Mouse (Mus musculus): ENCODE measurements at regions not wholly inside any gene's neighbourhood (a gene's known extent, or its start where the extent isn't known, plus 50 kb on each side); places are given as distances from the start of the nearest gene placed in this dataset.
"Not testable (repeated sequence)": the region's sequence is repeated elsewhere in the genome, so short reads cannot be mapped to it uniquely, and the experiment has no call there.

DNA sequence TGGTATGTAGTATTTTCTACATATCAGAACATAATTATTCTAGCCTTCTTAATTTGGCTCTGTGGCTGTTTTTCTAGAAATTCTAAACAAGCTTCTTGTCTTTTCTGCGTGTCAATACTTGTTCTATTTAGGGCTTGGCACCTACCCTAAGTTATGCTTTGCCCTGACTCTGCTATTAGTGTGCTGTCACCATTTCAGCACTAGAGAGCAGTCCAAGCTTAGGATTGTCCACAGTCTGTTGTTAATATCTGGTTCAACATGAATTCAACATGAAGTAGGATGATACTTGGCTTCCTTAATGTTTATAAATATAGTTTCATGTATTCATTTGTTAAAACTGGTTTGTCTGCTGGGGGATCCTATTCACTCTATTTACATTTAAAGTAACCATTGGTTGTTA is 61.2 kb downstream of the Maged1 start:
- H3K27me3 ChIP-seq (ENCODE audit: insufficient read depth, low read length), result no peaks in the 10 kb centered on the region
- no peaks in the 10 kb centered on the region for H3K4me1 ChIP-seq (ENCODE audit: insufficient read depth, low read depth, low read length)
- no peaks in the 10 kb centered on the region for H3K36me3 ChIP-seq (replicated peaks)
- TF ChIP-seq CTCF (IDR thresholded peaks at IDR 0.05; ENCODE audit: low read depth, low read length) (no peak), TAL1 (conservative IDR thresholded peaks at IDR 0.05; ENCODE audit: low read depth, low read length) (no peak), GATA1 (IDR thresholded peaks at IDR 0.05; ENCODE audit: borderline replicate concordance, low read length) (no peak), POLR2AphosphoS5 (IDR thresholded peaks at IDR 0.05; ENCODE audit: insufficient replicate concordance, low read depth, low read length) (no peak), GATA2 (IDR thresholded peaks at IDR 0.05; ENCODE audit: borderline replicate concordance, low read depth, low read length) (no peak)
- DNase-seq (ENCODE audit: low spot score) (no peak), ATAC-seq (ENCODE audit: extremely low read depth, insufficient number of reproducible peaks, low FRiP score, poor library complexity, severe bottlenecking) (no peak; the same call in 1 of the 2 replicates)
- H3K4me3 ChIP-seq (ENCODE audit: low read depth, low read length), result no peak overlapping the region
- no peaks in the 10 kb centered on the region for H3K9me3 ChIP-seq (replicated peaks)

DNA sequence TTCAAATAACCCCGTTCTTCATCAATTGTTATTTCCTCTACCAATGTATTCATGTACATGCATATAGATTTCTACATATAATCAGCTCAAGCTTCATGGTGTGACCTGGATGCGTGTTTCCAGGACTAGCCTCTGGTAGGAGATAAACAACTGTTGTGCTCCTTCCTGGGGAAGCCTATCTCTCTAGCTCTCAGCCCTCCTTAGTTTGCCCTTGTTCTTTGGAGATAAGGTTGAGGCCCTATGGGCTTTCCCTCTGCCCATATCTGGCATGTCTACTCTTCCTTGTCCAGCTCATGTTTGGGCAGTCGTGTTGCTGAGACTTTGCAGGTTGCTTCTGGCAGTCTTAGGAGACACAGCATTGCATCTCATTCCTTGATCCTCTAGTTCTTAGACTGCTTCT is 74.3 kb downstream of the Maged1 start:
- H3K4me3 ChIP-seq (ENCODE audit: low read depth, low read length); DNase-seq (ENCODE audit: low spot score); H3K36me3 ChIP-seq (replicated peaks); H3K9me3 ChIP-seq (replicated peaks); H3K4me1 ChIP-seq (ENCODE audit: insufficient read depth, low read depth, low read length); H3K27me3 ChIP-seq (ENCODE audit: insufficient read depth, low read length): not testable (repeated sequence)
- peak; percentile 57 for ATAC-seq (ENCODE audit: extremely low read depth, insufficient number of reproducible peaks, low FRiP score, poor library complexity, severe bottlenecking)
